8 mouse cellular contexts compared by ENCODE assay signal in genomic region chr13:30136243-30136922, GRCm38 (mm10). TPM values are rescaled to one million over a fixed set of nuclear protein-coding genes. Genes with fewer than 3 reads are reported as not detected.
DNase-seq lines count a peak whose midpoint lies in the region; ATAC-seq lines count a peak whose summit lies in the region.

Gene Mboat1, plus strand, starts transcription at chr13:30136489.

- ATAC-seq in hindbrain, embryonic 16.5 days, result peak; percentile 94

- H3K27me3 ChIP-seq in hindbrain, embryonic 16.5 days (replicated peaks; ENCODE audit: control insufficient read depth, insufficient read depth, low read length), result peaks cover 12% of the 10 kb centered on the region; the same call in 1 of the 2 replicates

- no peaks in the 10 kb centered on the region for H3K36me3 ChIP-seq in hindbrain, embryonic 16.5 days (ENCODE audit: control insufficient read depth, insufficient read depth, low read length)

- under 1% methylated on average over 54 of the region's 55 CpGs for WGBS in hindbrain, embryonic 16.5 days

- peak within 1 kb of the TSS; percentile 83 for H3K9ac ChIP-seq in hindbrain, embryonic 16.5 days (ENCODE audit: low read depth, low read length)

- H3K4me3 ChIP-seq in hindbrain, embryonic 16.5 days (ENCODE audit: low read length), result peak within 1 kb of the TSS; percentile 82

- no peak within 1 kb of the TSS for H3K27ac ChIP-seq in hindbrain, embryonic 16.5 days (ENCODE audit: low read depth, low read length)

- peak within 1 kb of the TSS; percentile 99 for H3K4me2 ChIP-seq in hindbrain, embryonic 16.5 days (ENCODE audit: low read length)

- peak; percentile 51 for DNase-seq in R1 (ENCODE audit: low read depth, low spot score)
- DNase-seq in cerebellum, postnatal 36 days, result peak; percentile 46 to 57
- peak; percentile 63 to 71 for DNase-seq in gastrocnemius, adult 8-10 months (ENCODE audit: low spot score in 2 of 2)
- peak; percentile 12 for DNase-seq in left cerebral cortex, adult 11 months (ENCODE audit: low spot score)
- peak; percentile 74 for DNase-seq in lung, postnatal 36 days
- DNase-seq in retina, embryonic 14.5 days (ENCODE audit: low spot score), result peak; percentile 71
- DNase-seq in thymus, postnatal 36 days, result peak; percentile 74 to 83

- H3K4me1 ChIP-seq in hindbrain, embryonic 16.5 days (ENCODE audit: control insufficient read depth, insufficient read depth, low read depth, low read length), result no peaks in the 10 kb centered on the region

- H3K9me3 ChIP-seq in hindbrain, embryonic 16.5 days (ENCODE audit: control insufficient read depth, low read length), result no peaks in the 10 kb centered on the region

RNA-seq across cellular contexts. Expression of gene Mboat1, which starts in this region (rescaled TPM):
- 1 to 10 TPM in 2 of 4 experiments, under 1 TPM in 2; 0.80 to 2.8 (median 1.1) TPM for total RNA-seq in gastrocnemius, adult 8-10 months (2022)
- polyA plus RNA-seq in hindbrain, embryonic 16.5 days (2015; fragmentation: Nextera tagmentation; extraction: Ambion mirVana), result 2.6 and 3.4 TPM in 2 replicates

Comparison
In these comparisons a context has a peak if more than half of its experiments do, and no peak if none do; other contexts are left out.
1. DNase-seq: peak in every context shown above with its lines; median percentile 78 in thymus, postnatal 36 days; 74 in lung, postnatal 36 days; 71 in retina, embryonic 14.5 days; 67 in gastrocnemius, adult 8-10 months; 52 in cerebellum, postnatal 36 days; 51 in R1; 12 in left cerebral cortex, adult 11 months.